Mouse (Mus musculus): ENCODE data around the gene Hsd17b1.

Gene Hsd17b1

GRCm38 (mm10) chr11:101061049-101061448 lies 17.2 kb upstream of the Hsd17b1 start:
- no peak for DNase-seq

GRCm38 (mm10) chr11:101062165-101062884 lies 15.9 kb upstream of the Hsd17b1 start:
- DNase-seq = no peak

- no peak for DNase-seq
Observed at GRCm38 (mm10) chr11:101062971-101063675, 15.1 kb upstream of the Hsd17b1 start.

- DNase-seq = peak; percentile 95
Observed at GRCm38 (mm10) chr11:101063676-101064327, 14.4 kb upstream of the Hsd17b1 start.

GRCm38 (mm10) chr11:101064462-101064861 lies 13.7 kb upstream of the Hsd17b1 start:
- no peak for DNase-seq

GRCm38 (mm10) chr11:101065002-101065401 lies 13.2 kb upstream of the Hsd17b1 start:
- DNase-seq = no peak

GRCm38 (mm10) chr11:101066549-101067412 lies 11.4 kb upstream of the Hsd17b1 start:
- peak; percentile 89 for DNase-seq

- peak; percentile 94 for DNase-seq
Observed at GRCm38 (mm10) chr11:101069391-101070188, 8.6 kb upstream of the Hsd17b1 start, which contains the start of gene Naglu. Gene Naglu (plus strand): TSS chr11:101070012.

- no peak for DNase-seq
Observed at GRCm38 (mm10) chr11:101070189-101070527, 8.1 kb upstream of the Hsd17b1 start.

- no peak for DNase-seq
Observed at GRCm38 (mm10) chr11:101070987-101071386, 7.2 kb upstream of the Hsd17b1 start.

GRCm38 (mm10) chr11:101071810-101072428 lies 6.3 kb upstream of the Hsd17b1 start:
- DNase-seq = no peak

- no peak for DNase-seq
Observed at GRCm38 (mm10) chr11:101079746-101080145, 1.5 kb downstream of the Hsd17b1 start.

GRCm38 (mm10) chr11:101080421-101080820 lies 2.2 kb downstream of the Hsd17b1 start:
- DNase-seq = no peak

- DNase-seq = no peak
Observed at GRCm38 (mm10) chr11:101081659-101082058, 3.4 kb downstream of the Hsd17b1 start.

GRCm38 (mm10) chr11:101082208-101083082 lies 4.2 kb downstream of the Hsd17b1 start, which contains the start of gene Coasy:
Gene Coasy (plus strand): TSS chr11:101082565.
- peak; percentile 93 for DNase-seq

- DNase-seq = no peak
Observed at GRCm38 (mm10) chr11:101083083-101083697, 5.0 kb downstream of the Hsd17b1 start.

- DNase-seq = no peak
Observed at GRCm38 (mm10) chr11:101084246-101084645, 6.0 kb downstream of the Hsd17b1 start.

- no peak for DNase-seq
Observed at GRCm38 (mm10) chr11:101084811-101085210, 6.6 kb downstream of the Hsd17b1 start.

- DNase-seq = no peak
Observed at GRCm38 (mm10) chr11:101085617-101086322, 7.6 kb downstream of the Hsd17b1 start.
